Mouse (Mus musculus) 416B (cell line): Measurements from ENCODE around the gene Fbxo40.

Source experiments
- DNase-seq: peaks from one replicate; pipeline ENCODE4 v3.0.0; 2011; ENCODE audit warnings: low read depth

Fbxo40 gene

DNA sequence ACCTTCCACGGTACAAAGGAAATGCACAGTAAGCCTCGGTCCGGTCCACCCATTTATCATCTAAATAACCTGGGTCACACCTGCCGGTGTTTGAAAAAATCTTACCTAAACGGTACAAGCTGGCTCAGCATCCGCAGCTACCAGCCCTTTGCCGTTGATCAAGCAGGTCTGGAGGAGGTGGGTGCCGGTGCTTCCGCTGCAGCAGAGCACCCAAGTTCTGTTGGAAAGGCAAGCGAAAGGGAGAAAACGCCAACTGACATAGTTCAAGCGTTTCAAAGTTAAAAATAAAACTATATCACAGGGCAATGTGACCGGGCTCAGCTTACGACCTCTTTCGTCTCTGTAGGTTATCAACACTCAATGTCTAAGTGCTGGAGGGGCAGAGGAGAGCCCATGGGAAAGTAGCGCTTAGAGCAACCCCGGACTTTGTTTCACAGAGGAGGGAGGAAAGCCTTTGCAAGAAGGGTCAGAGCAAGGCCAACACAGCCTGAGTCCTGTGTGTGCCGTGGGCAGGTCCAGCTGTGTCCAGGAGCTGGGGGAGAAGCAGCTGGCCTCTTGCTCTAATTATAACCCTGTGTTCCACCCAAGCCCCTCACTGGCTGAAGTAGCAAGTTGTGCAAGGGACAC is at the start of gene Fbxo40:
Gene Fbxo40 (minus strand): TSS at position 469 of the 627 bp plus-strand sequence.
- no peak for DNase-seq

DNA sequence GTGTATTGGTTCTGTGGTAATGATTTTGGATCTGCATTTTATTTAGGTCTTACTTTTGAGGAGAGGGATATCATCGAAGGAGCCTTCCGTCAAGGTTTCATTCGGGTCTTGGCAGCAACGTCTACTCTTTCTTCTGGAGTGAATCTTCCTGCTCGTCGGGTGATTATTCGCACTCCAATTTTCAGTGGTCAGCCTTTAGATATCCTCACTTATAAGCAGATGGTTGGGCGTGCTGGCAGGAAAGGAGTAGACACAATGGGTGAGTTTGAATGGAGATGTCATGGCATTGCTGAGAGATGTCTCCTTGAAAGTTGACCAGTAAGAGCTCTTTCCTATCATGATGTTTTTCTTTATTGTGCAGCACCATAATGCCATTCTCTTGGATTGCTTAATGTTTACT is 44.5 kb upstream of the Fbxo40 start:
- no peak for DNase-seq

DNA sequence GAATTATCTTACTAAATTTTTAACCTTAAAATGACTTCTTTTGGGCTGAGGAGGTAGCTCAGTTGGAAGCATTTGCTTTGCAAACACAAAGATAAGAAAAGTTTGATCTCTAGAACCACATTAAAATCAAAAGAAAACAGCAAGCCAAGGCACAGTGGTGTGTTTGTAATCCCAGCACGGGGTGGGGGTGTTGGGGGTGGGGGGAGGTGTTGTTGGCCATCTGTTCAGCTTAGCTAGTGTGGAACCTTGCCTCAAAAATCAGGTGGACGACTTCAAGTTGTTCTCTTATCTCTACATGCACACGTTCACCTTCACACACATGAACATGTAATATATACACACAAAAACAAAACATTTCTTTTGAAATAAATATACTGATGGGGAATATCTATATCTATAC is 41.7 kb upstream of the Fbxo40 start:
- DNase-seq = no peak

DNA sequence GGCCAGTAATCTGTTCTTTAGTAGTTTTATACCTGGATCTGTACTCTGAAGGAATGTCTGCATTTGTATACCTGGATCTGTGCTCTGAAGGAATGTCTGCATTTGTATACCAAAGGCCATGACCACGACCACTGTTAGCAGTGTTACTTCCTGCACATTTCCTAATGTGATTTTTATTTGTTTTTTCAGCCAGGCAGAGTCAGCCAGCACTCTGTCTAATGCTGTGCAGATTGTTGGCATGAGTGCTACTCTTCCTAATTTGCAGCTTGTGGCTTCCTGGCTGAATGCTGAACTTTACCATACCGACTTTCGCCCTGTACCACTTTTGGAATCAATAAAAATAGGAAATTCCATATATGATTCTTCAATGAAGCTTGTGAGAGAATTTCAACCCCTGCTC is 37.3 kb upstream of the Fbxo40 start:
- no peak for DNase-seq

DNA sequence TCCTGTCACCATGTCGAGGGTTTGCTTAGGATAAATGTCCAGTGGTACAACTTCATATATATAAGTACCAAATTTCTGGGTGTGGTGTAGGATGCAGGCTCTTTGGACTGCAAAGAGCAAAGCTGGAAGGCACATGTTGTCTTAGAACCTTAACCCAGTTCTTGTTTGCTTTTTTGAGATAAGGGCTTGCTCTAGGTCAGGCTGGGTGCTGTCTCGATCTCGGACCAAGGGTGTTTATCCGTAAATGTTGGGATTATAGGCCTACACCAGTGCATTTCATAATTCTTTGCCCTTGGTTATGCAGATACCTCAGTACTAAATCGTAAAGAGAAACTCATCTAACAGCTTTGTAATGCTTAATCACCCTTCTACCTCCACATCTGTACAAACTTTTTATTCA is 22.1 kb upstream of the Fbxo40 start:
- DNase-seq = no peak

DNA sequence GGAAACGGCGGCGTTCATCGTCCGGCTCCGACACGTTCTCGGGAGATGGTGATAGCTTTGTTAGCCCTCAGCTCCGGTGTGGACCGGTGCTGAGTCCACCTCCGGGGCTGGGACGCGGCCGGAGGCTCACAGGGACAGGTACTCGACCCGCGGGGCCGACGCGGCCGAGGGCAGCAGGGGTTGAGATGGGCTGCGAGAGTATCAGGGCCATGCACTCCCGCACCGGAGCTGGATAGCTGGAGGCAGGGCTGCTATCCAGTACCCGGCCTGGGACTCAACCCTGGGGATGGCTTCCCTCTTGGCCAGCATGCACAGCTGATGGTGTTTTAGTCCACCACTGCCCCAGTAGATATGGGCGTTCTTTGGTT is 21.6 kb upstream of the Fbxo40 start:
- DNase-seq = no peak

DNA sequence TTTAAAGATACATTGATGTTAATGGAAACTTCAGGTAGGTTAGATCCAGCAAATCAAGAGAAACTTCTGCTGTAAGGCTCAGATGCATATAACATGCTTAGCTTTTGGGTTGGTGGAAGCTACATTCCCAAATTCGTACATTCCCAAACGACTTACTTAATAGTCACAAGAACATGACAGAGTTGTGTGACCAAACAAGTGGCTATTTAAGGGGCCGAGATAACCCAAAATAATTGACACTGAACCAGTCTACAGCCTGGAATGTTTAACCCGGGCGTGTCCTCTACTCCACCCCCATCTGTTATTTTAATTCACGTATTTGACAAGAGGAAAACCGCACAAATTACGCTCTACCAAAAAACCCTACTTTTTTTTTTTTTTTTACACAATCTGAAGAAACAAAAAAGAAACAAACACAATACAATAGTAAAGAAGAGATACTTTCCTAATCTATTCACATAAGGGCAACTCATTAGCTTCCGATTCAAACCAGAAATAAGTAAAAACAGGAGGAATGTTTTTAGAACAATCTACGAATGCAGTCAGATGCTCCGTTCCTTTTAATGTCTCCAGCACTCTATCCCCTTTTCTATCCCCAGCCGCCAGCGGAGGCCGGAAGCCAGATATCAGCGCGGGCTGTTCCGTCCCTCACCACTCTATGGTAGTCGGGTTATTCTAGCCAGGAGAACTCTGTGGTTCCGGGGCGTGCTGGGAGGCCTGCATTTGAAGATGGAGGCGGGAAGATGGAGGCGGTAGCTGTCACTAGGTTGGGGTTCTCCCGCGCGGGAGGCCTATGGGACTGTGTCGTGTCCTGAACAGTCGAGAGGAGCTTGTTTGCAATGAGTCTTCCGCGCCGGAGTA is 21.0 kb upstream of the Fbxo40 start, which contains the start of gene Polq:
Gene Polq (plus strand): TSS at position 726 of the 861 bp plus-strand sequence.
- DNase-seq = peak; percentile 95

DNA sequence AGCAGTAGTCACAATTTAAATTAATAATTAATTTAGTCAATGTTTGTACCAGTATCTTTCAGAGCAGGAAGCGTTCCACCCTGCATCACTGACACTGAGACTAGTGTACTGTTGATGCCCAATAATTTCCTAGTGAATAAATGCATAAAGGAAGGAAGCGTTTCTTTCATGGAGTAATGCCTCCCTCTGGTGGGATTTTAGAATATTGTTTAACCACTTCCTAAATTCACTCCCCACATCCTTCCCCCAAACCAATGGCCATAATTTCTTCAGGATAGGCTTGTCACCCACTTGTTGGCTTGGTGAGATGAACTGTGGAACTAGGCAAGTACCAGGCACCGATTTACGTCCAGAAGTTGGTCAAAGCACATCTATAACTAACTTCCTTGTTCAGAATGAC is 20.1 kb upstream of the Fbxo40 start:
- DNase-seq = peak; percentile 87

DNA sequence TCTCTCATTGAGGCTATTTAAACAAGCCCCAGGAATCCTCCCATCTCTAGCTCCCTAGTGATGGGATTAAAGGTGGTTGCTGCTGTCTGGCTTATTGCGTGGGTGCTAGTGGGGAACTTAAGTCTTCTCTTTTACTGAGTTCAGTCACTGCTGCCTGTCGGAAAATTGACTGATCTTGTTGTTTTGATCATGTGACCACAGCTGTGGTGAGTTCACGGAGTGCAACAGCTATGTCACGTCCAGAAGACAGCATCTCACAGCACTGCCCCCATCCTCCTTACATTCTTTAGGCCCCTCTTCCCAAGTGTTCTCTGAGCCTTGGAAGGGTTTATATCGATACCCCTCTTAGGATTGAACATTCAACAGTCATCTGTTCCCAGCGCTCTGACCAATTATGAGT is 19.0 kb upstream of the Fbxo40 start:
- no peak for DNase-seq

DNA sequence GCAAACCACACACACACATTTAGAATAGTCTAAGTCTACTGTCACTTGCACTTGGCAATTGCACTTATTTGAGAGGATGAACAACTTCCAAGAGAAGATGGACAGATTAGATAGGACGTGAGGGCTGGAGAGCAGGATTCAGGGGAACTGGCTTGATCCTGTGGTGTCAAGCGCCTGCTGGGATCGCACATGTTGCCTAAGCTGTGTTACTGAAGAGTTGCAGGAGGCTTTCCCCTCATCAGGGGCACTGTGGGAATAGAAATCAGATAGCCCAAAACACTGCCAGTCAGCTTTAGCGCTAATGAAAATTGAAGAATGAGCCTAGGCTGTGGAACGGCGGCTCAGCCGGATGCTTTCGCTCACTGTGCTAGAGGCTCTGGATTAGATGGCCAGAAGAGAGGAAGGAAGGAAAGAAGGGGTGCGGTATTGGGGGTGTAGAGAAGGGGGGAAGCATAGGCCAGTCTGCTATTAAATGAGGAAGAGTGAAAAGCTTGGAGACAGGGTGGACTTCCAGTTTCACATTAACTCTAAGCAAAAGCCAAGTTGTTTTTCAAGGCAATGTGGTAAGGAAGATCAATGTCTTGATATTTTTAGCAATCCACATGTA is 9.2 kb upstream of the Fbxo40 start:
- DNase-seq = no peak

DNA sequence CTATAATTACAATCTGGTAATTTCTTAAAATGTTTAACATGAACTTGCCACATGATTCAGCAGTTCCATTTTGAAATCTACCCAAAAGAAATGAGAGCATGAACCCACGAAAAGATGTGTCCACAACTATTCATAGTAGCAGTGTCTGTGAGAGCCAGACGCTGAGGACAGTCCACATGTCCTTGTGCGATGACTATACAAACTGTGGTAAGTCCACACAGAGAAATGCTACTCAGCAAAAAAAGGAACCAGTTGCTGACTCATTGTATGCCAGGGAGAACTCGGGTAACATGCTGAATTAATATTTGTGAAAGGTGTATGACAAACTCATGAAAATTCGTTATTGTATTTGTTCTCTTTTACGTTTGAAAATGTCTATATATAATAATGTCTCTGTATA is 7.4 kb upstream of the Fbxo40 start:
- DNase-seq = peak; percentile 73

DNA sequence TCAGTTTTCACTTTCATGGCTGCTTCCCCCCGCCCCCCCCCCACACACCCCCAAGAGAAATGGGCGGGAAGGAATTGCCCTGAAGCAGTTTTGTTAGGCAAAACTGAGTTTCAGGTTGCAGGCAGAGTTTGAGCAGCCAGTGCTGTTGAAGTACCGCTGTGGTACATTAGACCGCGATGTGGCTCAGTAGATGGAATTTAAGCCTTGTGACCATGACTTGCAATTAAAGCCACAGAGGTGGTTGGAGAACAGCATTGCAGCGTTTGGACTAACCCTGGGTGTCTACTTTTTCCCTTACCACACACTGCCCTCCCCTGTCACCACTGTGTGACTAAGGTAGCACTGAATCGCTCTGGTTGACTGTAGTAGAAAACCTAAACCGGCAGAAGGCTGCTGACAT is 774 bp downstream of the Fbxo40 start:
- DNase-seq = peak; percentile 96

DNA sequence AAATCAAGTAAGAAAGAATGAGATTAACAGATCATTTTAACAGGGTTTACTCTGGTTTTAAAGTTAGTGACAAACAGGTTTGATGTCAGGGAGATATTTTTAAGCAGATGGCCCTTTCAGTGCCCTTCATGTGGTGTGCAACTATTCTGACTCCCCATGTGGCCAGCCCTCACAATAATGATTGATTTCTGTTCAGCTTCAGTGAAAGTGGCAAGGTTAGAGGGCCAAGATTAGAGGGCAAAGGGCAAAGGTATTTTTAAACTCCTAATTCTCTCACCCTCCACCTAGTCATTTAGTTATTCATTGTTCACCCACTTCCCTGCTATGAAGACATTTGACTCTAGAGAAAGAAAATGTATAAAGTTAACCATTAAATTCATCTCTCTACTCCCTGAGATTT is 2.2 kb downstream of the Fbxo40 start:
- DNase-seq = no peak

DNA sequence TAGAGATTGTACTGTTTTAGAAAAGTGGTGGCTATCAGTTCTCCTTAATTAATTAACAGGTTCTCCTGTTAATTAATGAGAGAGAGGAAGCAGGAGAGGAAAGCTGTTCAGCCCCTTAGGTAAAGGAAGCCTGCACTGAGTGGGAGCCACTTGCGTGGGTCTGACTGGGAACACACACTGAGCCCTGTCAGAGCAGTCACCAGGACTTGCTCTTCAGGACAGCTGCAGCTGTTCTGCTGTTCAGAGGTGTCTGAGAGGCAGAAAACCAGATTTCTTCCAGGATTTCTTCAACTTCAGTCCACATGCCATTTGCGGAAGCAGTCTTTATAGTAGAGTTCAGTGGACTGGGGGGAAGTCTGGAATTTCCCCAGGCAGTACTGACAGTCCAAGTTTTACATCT is 2.9 kb downstream of the Fbxo40 start:
- DNase-seq = no peak

DNA sequence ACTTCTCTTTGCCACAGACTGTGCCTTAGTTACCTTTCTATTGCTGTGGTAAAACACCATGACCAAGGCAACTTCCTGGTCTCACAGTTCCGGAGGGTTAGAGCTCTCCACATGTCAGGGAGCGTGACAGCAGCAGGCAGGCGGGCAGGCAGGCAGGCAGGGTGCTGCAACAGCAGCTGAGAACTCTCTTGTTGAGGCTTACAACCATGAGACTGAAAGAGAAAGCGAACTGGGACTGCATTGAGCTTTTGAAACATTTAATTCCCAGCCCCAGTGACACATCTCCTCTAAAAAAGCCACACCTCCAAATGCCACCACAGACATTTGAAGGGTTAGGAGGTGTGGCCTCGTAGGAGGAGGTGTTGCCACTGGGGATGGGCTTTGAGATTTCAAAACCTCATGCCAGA is 4.6 kb downstream of the Fbxo40 start:
- peak; percentile 81 for DNase-seq

DNA sequence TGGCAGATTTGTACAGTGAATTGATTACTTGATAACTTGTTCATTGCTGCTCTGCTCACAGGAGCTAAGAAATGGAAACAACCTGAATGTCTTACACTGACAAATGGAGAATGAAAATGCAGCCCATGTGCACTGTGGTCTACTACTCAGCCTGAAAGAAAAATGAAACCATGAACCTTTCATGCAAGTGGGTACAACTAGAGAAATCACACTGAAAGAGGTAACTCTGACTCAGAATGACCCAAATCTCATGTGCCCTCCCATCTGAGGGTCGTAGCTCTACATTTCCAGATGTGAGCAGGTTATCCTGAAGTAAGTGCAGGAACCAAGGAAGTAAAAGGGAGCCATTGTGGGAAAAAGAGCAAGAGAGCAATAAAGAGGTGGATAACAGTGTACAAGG is 6.5 kb downstream of the Fbxo40 start:
- no peak for DNase-seq

DNA sequence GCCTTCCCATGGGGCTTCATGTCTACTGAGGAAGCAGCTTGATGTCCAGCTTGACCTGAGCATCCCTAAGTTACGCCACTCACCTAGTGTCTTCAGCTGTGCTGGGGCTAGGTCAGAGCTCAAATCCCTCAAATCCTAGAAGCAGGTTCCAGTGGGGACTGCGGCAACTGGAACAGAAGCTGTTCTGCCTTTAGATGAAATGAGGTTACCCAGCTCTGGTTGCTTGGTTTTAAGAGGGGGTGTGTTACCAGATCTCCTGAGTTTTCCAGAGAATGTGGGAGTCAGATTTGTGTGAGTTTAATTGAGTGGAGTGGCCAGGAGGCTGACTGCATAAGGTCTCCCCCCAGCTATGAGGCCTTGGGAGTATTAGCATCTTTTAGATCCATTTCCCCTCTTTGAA is 11.1 kb downstream of the Fbxo40 start:
- no peak for DNase-seq

DNA sequence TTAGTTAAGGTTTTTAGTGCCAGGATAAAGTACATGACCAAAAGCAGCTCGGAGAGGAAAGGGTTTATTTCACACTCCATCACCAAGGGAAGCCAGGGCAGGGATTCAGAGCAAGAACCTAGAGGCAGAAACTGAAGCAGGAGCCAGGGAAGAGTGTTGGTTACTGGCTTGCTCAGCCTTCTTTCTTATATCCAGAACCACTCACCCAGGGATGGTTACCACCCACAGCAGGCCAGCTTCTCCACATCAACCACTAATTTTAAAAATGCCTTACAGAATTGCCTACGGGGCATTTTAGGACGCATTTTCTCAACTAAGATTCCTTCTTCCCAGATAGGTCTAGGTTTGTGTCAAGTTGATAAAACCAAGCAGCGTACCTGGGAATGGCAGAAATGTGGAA is 26.9 kb downstream of the Fbxo40 start:
- DNase-seq = no peak

DNA sequence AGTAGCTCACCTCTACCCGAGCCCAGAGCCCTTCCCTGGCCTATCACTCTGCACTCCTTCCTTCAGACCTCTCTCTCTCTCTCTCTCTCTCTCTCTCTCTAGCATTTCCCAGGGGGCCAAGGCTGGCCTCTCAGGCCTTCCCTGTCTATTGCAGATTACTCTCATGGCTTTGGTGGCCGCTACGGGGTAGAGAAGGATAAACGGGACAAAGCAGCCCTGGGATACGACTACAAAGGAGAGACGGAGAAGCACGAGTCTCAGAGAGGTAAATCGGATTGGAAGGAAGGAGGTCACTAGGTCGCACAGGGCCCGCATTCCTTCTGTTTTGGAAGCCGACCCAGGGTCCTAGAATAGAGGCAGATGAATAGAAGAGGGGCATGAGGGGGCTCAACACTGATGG is 35.2 kb downstream of the Fbxo40 start:
- no peak for DNase-seq

DNA sequence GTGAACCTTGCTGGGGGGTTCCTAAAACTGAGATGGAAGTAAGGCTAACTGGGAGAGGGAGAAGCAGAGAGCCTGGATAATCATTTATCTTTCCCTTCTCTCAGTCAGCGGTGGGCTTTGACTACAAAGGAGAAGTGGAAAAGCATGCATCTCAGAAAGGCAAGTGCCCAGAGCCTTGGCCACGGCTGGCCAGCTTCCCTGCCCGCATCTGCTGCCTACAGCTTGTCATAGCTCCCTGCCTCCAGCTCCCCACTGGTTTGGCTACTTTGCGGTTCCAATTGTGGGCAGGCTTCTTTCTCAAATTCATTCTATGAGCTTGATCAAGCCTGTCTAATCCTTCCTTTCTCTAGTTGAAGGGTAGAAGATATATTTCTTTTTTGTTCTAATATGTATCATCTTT is 39.2 kb downstream of the Fbxo40 start:
- no peak for DNase-seq

DNA sequence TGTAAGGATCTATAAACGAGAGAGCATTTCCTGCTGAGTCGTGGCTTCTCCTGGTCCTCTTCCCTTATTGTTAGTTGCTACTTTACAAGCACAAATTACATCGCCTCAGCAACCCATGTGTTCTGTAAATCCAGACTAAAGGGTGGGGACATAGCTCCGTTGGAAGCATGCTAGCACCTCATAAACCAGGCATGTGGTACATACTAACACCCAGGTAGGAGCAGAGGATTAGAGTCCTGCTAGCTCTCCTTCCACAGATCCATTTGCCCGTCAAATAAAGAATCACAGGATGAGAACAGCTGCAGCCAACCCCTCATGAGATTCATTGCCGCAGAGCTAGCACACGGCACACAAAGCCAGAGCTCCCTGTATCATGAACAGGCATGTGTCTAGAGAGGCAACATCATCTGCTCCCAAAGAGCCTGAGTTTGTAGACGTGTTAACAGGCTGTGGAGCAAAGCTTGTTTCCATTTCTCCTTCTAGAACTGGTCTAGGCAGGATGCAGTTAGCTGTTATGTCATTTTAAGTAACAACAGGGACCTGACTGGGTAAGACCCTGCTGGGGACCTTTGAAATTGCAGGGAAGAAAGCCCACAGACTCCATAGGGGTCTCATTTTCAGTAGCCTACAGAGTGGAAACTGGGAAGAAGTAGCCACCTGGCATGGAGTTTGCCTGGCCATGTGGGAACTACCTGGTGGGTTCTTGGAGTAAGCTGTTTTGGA is 40.5 kb downstream of the Fbxo40 start:
- no peak for DNase-seq

DNA sequence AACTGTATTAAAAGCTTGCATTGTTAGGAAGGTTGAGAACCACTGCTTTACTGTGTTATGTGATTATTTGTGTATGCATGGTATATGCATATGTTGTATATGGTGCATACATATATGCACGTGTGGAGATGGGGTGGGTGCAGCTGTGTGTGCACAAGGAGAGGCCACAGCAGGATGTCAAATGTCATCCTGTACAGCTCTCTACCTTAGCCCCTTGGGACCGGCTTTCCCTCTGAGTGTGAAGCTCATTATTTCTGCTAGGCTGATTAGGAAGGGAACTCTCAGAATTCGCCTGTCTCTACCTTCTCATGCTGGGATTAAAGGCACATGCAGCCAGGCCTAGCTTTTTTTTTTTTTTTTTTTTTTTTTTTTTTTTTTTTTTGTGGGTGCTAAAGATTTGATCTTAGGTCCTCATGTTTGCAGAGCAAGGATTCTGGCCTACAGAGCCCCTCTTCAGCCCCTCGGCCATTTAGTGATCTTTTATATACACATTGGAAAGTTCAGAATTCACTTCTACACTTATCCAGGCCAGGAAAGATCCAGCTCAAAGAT is 42.5 kb downstream of the Fbxo40 start:
- DNase-seq = no peak
